Mouse (Mus musculus) myocyte (in vitro differentiated cells): ENCODE measurements around the gene Serpina3k. TPM values are rescaled to one million over a fixed set of nuclear protein-coding genes. Genes with fewer than 3 reads are reported as not detected.
"Not testable (repeated sequence)": the region's sequence is repeated elsewhere in the genome, so short reads cannot be mapped to it uniquely, and the experiment has no call there.

Experiments
- H3K27me3 ChIP-seq: one replicate; pipeline ENCODE4 v1.6.1; 2011; ENCODE audit not compliant: control insufficient read depth, insufficient read depth, insufficient read length
- H3K36me3 ChIP-seq: one replicate; pipeline ENCODE4 v1.6.1; 2011; ENCODE audit not compliant: control insufficient read depth, insufficient read depth
- H3K4me2 ChIP-seq: one replicate; pipeline ENCODE4 v1.6.1; 2011; ENCODE audit warnings: low read depth, control low read depth
- H3K4me3 ChIP-seq: one replicate; pipeline ENCODE4 v1.5.1; 2011; ENCODE audit warnings: mild to moderate bottlenecking, control low read depth, moderate library complexity
- H3K79me2 ChIP-seq: one replicate; pipeline ENCODE4 v1.6.1; 2011; ENCODE audit not compliant: control insufficient read depth, insufficient read depth
- H3ac ChIP-seq: one replicate; pipeline ENCODE4 v1.6.1; 2011; ENCODE audit not compliant: control insufficient read depth, insufficient read length
- CEBPB ChIP-seq: IDR thresholded peaks from 2 replicates; pipeline ENCODE4 v1.6.1; 2011; ENCODE audit warnings: mild to moderate bottlenecking, moderate library complexity; ENCODE audit not compliant: poor library complexity, insufficient read depth, severe bottlenecking
- E2F4 ChIP-seq: IDR thresholded peaks from one replicate; pipeline ENCODE4 v1.6.1; 2011; ENCODE audit warnings: mild to moderate bottlenecking, control low read depth, moderate library complexity; ENCODE audit not compliant: insufficient read depth
- MAX ChIP-seq: IDR thresholded peaks from one replicate; pipeline ENCODE4 v1.6.1; 2011; ENCODE audit warnings: low read depth, mild to moderate bottlenecking, control low read depth
- MYOD1 ChIP-seq, 3 experiments: IDR thresholded peaks; one replicate each; pipeline ENCODE4 v1.6.1; 2011; ENCODE audit warnings: control low read depth in 2 of 3, low read depth in 2 of 3, mild to moderate bottlenecking in 2 of 3, moderate library complexity in 1 of 3; ENCODE audit not compliant: insufficient read length in 2 of 3, control insufficient read depth in 1 of 3
- MYOG ChIP-seq, 3 experiments: IDR thresholded peaks; one replicate each; pipeline ENCODE4 v1.6.1; 2011; ENCODE audit warnings: control low read depth in 2 of 3, low read depth in 2 of 3, mild to moderate bottlenecking in 2 of 3; ENCODE audit not compliant: insufficient read length in 2 of 3, control insufficient read depth in 1 of 3, insufficient read depth in 1 of 3
- POLR2A ChIP-seq: IDR thresholded peaks from one replicate; pipeline ENCODE4 v1.6.1; 2011; ENCODE audit warnings: low read depth, mild to moderate bottlenecking, control low read depth, moderate library complexity; ENCODE audit not compliant: insufficient read length
- POLR2AphosphoS2 ChIP-seq: IDR thresholded peaks from one replicate; pipeline ENCODE4 v1.6.1; 2011; ENCODE audit warnings: low read depth, control low read depth; ENCODE audit not compliant: insufficient read length
- REST ChIP-seq: IDR thresholded peaks from one replicate; pipeline ENCODE4 v1.6.1; 2011; ENCODE audit warnings: mild to moderate bottlenecking, control low read depth, moderate library complexity; ENCODE audit not compliant: insufficient read depth, insufficient read length
- SRF ChIP-seq: IDR thresholded peaks from one replicate; pipeline ENCODE4 v1.6.1; 2011; ENCODE audit warnings: low read depth; ENCODE audit not compliant: control insufficient read depth, insufficient read length
- TCF12 ChIP-seq: IDR thresholded peaks from one replicate; pipeline ENCODE4 v1.6.1; 2011; ENCODE audit warnings: mild to moderate bottlenecking, control low read depth; ENCODE audit not compliant: poor library complexity, insufficient read depth, severe bottlenecking
- TCF3 ChIP-seq: IDR thresholded peaks from one replicate; pipeline ENCODE4 v1.6.1; 2011; ENCODE audit warnings: low read depth, control low read depth; ENCODE audit not compliant: insufficient read length
- USF1 ChIP-seq: IDR thresholded peaks from one replicate; pipeline ENCODE4 v1.6.1; 2011; ENCODE audit warnings: low read depth, mild to moderate bottlenecking, control low read depth, moderate library complexity
- polyA plus RNA-seq: library from polyadenylated mRNA; unstranded; fragments of >200 nt; fragmentation: generic; extraction: Trizol; gene quantifications from one replicate; pipeline ENCODE4 v1.2.1, GENCODE M21; 2012; ENCODE audit warnings: missing spikeins

Gene Serpina3k
- polyA plus RNA-seq, 1 experiment = not detected

- Histone ChIP-seq H3ac (no peak overlapping the region), H3K4me2 (no peak overlapping the region), H3K27me3 (no peaks in the 10 kb centered on the region), H3K36me3 (no peaks in the 10 kb centered on the region), H3K79me2 (no peaks in the 10 kb centered on the region), H3K4me3 (no peak overlapping the region)
- TF ChIP-seq USF1 (no peak), POLR2AphosphoS2 (no peak), POLR2A (no peak), TCF12 (no peak), MYOD1 (IDR thresholded peaks at IDR 0.05; ENCODE audit: control insufficient read depth in 1 of 3, insufficient read length in 2 of 3, low read depth in 2 of 3) (no peak), TCF3 (no peak), MAX (no peak), MYOG (IDR thresholded peaks at IDR 0.05; ENCODE audit: control insufficient read depth in 1 of 3, insufficient read depth in 1 of 3, insufficient read length in 2 of 3, low read depth in 2 of 3) (no peak), SRF (no peak)
Measured at GRCm38 (mm10) chr12:104345181-104345580, 6.9 kb downstream of the Serpina3k start.

DNA sequence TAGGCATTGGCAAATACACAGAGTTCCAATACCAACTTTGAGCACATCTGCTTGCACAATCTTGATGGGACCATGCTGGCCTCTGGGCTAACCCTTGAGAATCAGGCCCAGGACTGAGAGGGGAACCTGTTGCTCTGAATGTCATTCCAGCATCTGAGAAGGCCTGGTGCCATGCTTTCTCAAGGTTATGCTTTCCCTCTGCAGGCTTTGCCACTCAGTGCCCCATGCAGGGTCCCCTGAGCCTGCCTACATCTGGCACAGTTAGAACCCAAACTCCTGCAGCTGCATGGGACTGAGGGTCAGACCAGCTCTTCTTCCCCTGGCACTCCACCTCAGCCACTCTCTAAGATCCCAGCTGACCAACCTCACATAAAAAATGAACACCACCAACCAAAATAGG, 7.4 kb downstream of the Serpina3k start:
- no peak for TF ChIP-seq CEBPB
- no peak for TF ChIP-seq E2F4
- TF ChIP-seq POLR2A = no peak
- no peak for TF ChIP-seq USF1
- no peak for TF ChIP-seq MYOG (IDR thresholded peaks at IDR 0.05; ENCODE audit: control insufficient read depth in 1 of 3, insufficient read depth in 1 of 3, insufficient read length in 2 of 3, low read depth in 2 of 3)
- no peak for TF ChIP-seq SRF
- TF ChIP-seq TCF3 = no peak
- no peak for TF ChIP-seq MYOD1 (IDR thresholded peaks at IDR 0.05; ENCODE audit: control insufficient read depth in 1 of 3, insufficient read length in 2 of 3, low read depth in 2 of 3)
- no peak for TF ChIP-seq TCF12
- TF ChIP-seq POLR2AphosphoS2 = no peak
- TF ChIP-seq MAX = no peak
- TF ChIP-seq REST = no peak
- no peak overlapping the region for H3K4me2 ChIP-seq

DNA sequence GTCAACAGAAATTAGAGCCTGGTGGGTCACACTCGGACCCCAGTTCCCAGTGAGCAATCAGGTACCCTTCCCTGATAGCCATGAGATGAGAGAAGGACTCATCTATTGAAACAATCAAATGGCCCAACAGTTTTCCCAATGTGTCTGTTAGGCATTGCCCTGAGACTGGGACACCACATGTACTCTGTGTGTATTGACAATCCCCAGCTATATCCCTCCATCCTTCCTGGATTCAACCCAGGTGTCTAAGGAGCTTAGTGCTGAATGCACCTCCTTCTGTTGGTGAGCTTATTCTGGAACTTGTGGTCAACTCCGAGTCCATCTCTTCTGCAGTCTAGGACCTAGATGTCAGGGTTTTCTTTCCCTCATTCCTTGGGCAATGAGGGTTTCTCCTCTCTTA, 8.8 kb downstream of the Serpina3k start:
- Histone ChIP-seq H3K79me2 (no peaks in the 10 kb centered on the region), H3K36me3 (no peaks in the 10 kb centered on the region), H3K27me3 (no peaks in the 10 kb centered on the region), H3ac (no peak overlapping the region), H3K4me2 (no peak overlapping the region), H3K4me3 (no peak overlapping the region)
- TF ChIP-seq MAX (no peak), E2F4 (no peak), SRF (no peak), MYOG (IDR thresholded peaks at IDR 0.05; ENCODE audit: control insufficient read depth in 1 of 3, insufficient read depth in 1 of 3, insufficient read length in 2 of 3, low read depth in 2 of 3) (no peak), CEBPB (no peak), USF1 (no peak), POLR2AphosphoS2 (no peak), TCF3 (no peak), TCF12 (no peak), POLR2A (no peak), REST (no peak), MYOD1 (IDR thresholded peaks at IDR 0.05; ENCODE audit: control insufficient read depth in 1 of 3, insufficient read length in 2 of 3, low read depth in 2 of 3) (no peak)

More for the DNA sequence above, 7.4 kb downstream of the Serpina3k start:
- Histone ChIP-seq H3ac (no peak overlapping the region), H3K79me2 (no peaks in the 10 kb centered on the region), H3K4me3 (no peak overlapping the region), H3K36me3 (no peaks in the 10 kb centered on the region), H3K27me3 (no peaks in the 10 kb centered on the region)

DNA sequence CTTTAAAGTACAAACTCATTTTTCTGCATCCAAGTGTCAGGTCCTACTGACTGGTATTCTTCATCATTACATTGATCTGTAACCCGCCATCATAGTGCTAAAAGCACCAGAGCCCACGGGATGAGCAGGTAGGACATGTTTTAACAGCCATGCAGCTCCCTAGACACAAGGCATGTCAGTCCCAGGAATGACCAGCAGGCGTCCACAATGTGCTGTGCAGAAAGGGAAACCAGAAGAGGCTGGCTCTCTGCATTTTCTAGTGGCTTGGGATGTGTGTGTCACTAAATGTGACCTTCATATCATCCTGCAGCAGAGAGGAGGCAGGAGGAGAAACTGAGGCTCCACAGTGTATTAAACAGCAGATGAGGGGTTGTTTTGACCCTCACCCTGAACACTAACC, 13.5 kb downstream of the Serpina3k start:
- not testable (repeated sequence) for H3K4me2 ChIP-seq, H3K79me2 ChIP-seq, H3ac ChIP-seq

GRCm38 (mm10) chr12:104356006-104356405, 17.7 kb downstream of the Serpina3k start:
- Histone ChIP-seq H3K4me3 (no peak overlapping the region), H3K4me2 (no peak overlapping the region), H3ac (no peak overlapping the region), H3K79me2 (no peaks in the 10 kb centered on the region), H3K36me3 (no peaks in the 10 kb centered on the region), H3K27me3 (no peaks in the 10 kb centered on the region)
- no peak for TF ChIP-seq USF1

More for the DNA sequence above, 13.5 kb downstream of the Serpina3k start:
- H3K4me3 ChIP-seq, H3K27me3 ChIP-seq, H3K36me3 ChIP-seq: not testable (repeated sequence)

- no peaks in the 10 kb centered on the region for H3K36me3 ChIP-seq
- H3K79me2 ChIP-seq = no peaks in the 10 kb centered on the region
- no peaks in the 10 kb centered on the region for H3K27me3 ChIP-seq
- no peak overlapping the region for H3K4me3 ChIP-seq
- H3K4me2 ChIP-seq = no peak overlapping the region
- H3ac ChIP-seq = no peak overlapping the region
- no peak for TF ChIP-seq E2F4
- TF ChIP-seq POLR2AphosphoS2 = no peak
- TF ChIP-seq USF1 = no peak
- no peak for TF ChIP-seq TCF3
- no peak for TF ChIP-seq CEBPB
- TF ChIP-seq MAX = no peak
- no peak for TF ChIP-seq MYOD1 (IDR thresholded peaks at IDR 0.05; ENCODE audit: control insufficient read depth in 1 of 3, insufficient read length in 2 of 3, low read depth in 2 of 3)
- TF ChIP-seq POLR2A = no peak
Measured at GRCm38 (mm10) chr12:104369986-104370385, 31.7 kb downstream of the Serpina3k start.

DNA sequence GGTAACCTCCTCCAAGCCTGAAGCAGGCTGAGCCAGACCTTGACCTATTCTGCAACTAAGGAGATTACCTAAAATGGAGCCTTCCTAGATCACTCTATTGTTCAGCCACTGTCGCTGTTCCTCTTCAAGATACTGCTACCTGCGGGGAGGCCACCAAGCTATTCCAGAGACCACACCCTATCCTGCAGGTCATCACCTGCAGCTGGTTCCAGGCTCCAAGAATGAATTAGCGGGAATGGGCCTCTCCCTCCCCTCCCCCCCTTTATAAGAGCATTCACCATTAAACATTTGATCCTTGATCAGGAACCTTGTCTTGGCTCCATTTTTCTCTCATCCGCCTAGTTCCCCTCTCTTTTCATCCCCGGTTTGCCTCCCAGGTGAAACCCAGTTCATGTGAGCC, 38.9 kb downstream of the Serpina3k start:
- not testable (repeated sequence) for H3K27me3 ChIP-seq, H3K4me3 ChIP-seq, H3ac ChIP-seq, H3K4me2 ChIP-seq, H3K36me3 ChIP-seq, H3K79me2 ChIP-seq

DNA sequence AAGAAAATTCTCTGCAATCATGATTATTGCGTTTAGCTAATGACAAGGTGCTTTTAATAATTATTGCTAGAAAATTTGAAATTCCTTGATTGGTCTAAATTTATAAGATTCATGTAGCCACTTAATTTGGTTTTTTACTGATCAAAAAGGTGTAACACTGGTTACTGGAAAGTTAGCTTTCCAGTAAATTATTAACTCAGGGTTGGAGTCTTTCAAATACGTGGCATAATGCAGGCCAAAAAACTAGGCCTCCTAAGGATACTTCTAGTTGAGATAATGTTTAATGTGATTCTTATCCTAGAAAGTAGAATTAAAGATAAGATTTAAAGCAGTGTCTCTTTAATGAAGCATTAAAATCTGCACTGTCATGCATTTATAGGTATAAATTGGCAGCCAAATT, 40.1 kb downstream of the Serpina3k start:
- not testable (repeated sequence) for H3K4me2 ChIP-seq, H3K4me3 ChIP-seq

DNA sequence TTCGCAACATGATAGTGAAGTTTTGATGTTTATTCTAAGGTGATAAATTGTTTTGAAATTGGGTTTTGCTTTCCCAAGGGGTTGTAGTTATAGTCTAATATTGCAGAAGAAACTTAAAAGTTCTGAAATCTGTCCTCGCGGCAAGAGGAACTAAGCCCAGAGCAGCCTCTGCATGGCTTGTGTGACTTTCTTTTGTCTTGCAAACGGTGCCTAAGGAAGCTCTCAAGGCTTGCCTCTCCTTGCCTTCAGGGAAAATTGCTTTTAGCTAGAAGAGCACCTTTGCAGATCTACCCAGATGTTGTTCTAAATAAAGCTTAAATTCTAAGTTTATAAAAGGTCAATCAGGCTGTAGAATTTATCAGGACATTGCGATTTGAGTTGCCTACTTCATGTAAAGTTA, 40.5 kb downstream of the Serpina3k start:
- not testable (repeated sequence) for H3K4me3 ChIP-seq, H3K4me2 ChIP-seq, H3K27me3 ChIP-seq, H3K79me2 ChIP-seq, H3ac ChIP-seq, H3K36me3 ChIP-seq

More for the DNA sequence above, 40.1 kb downstream of the Serpina3k start:
- not testable (repeated sequence) for H3K79me2 ChIP-seq, H3ac ChIP-seq, H3K27me3 ChIP-seq, H3K36me3 ChIP-seq
